Mouse (Mus musculus) testis, adult 10 weeks (tissue): ENCODE results near the gene Gfral. TPM values are rescaled to one million over a fixed set of nuclear protein-coding genes. Genes with fewer than 3 reads are reported as not detected.

Source experiments
- polyA plus RNA-seq: library from polyadenylated mRNA; stranded (reverse); fragments of 350-450 nt; fragmentation: Illumina TruSeq; extraction: RNeasy Lipid Tissue Mini Kit (QIAGEN cat#74804); gene quantifications from one replicate; pipeline ENCODE4 v1.2.3, GENCODE M21; 2014; ENCODE audit warnings: low read depth, low replicate concordance

The Gfral gene
- not detected for polyA plus RNA-seq

DNA sequence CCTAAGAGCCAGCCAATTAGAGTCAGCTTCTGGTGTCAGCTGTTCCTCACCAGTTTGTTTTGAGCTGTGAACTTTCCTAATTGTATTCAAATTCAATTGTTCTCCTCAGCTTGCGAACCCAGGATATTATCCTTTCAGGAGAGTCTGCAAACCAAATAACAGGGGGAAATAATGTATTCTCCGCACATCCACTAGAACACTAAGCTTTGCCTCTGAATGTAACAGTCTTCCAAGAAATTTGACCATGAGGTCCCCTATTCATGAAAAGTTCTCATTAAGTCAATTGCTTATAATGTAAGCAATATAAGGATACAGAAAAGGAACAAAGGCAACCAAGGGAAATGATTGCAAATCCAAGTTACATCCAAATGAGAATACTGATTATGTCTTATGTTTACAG lies at the start of gene Gfral:
Gfral (minus strand) TSS at position 101 of the 400 bp plus-strand sequence.

Other genes starting within 250 kb of the Gfral start
- 2.2 TPM for gene Hmgcll1, start 198.8 kb downstream of the Gfral start, polyA plus RNA-seq
- not detected for gene Hcrtr2, start 110.2 kb upstream of the Gfral start, polyA plus RNA-seq